Mouse (Mus musculus) lung, adult 2 months (tissue): ENCODE measurements around the gene Mog.

Experiments used
- CTCF ChIP-seq: fragments of 200-500 bp; IDR thresholded peaks from 2 replicates; pipeline ENCODE4 v1.5.1; 2011; ENCODE audit warnings: mild to moderate bottlenecking, low read length, control low read depth; ENCODE audit not compliant: insufficient read depth
- POLR2A ChIP-seq: fragments of 200-500 bp; IDR thresholded peaks from 2 replicates; pipeline ENCODE4 v1.6.1; 2011; ENCODE audit warnings: low read depth, mild to moderate bottlenecking, control low read depth, low read length, borderline replicate concordance; ENCODE audit errors: extremely low read depth

- TF ChIP-seq POLR2A, result no peak
- no peak for TF ChIP-seq CTCF
These were observed 41.9 kb downstream of the Mog start, which contains the start of gene 2410137M14Rik for GRCm38 (mm10) chr17:36981221-36981813.
